Comparison of ENCODE assay signal across 19 mouse cellular contexts in the genomic region with DNA sequence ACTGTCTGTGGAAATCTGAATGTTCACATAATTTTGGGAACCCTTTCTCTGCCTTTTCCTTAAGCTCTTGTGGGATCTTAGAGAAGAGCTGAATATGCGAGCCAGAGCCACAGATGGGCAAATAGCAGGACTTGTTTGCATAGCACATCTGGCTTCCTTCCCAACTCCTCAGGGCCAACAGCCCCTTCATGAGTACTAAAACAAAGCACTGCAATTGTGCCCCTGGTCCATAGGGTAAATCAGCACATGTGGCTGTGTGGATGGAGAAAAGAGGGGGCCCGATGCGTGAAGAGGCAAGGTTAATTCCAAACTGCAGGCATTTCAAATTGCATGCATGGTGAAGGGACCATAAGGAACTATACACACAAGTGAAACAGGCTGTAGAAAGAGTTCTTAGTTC.
A peak's percentile ranks its signal among the peaks of the same experiment; 100 is the strongest.
DNase-seq lines count a peak whose midpoint lies in the region; ATAC-seq lines count a peak whose summit lies in the region.
"Had no signal": no experiment of that assay in that cellular context is flagged by ENCODE, and none has a peak within 500 bp of the region (broad histone marks: within the 10 kb centered on the region; RNA-seq: fewer than 3 reads in every experiment).

No protein-coding gene starts in this region.

- H3K27ac ChIP-seq in heart, embryonic 16.5 days (ENCODE audit: low read length): peak overlapping the region; percentile 48
- peak overlapping the region; percentile 39 for H3K27ac ChIP-seq in embryonic facial prominence, embryonic 13.5 days
- H3K27ac ChIP-seq in midbrain, embryonic 13.5 days: no peak overlapping the region
- H3K27ac ChIP-seq: embryonic facial prominence, embryonic 15.5 days; gastrocnemius, adult 2 months; hindbrain, embryonic 10.5 days had no signal

- no peak overlapping the region for H3K4me2 ChIP-seq in heart, embryonic 16.5 days (ENCODE audit: low read depth, low read length)
- no peak overlapping the region for H3K4me2 ChIP-seq in embryonic facial prominence, embryonic 13.5 days
- H3K4me2 ChIP-seq in midbrain, embryonic 13.5 days (replicated peaks): no peak overlapping the region
- H3K4me2 ChIP-seq: embryonic facial prominence, embryonic 15.5 days; liver, embryonic 11.5 days had no signal

- DNase-seq in heart, postnatal 14 days: no peak
- DNase-seq in lung, postnatal 36 days: peak; percentile 31
- no peak for DNase-seq in lung, postnatal 14 days
- no peak for DNase-seq in right cerebral cortex, postnatal 10 days (ENCODE audit: low spot score in 2 of 2)
- DNase-seq: adrenal gland, adult 8-10 months; cerebellum, adult 9-10 months; gastrocnemius, adult 2 months; kidney, postnatal 36 days; left cerebral cortex, postnatal 4 days; lung, postnatal 10 days; right cerebral cortex, postnatal 4 days; thymus, postnatal 25 days had no signal

- H3K27me3 ChIP-seq in heart, embryonic 16.5 days (ENCODE audit: control insufficient read depth, insufficient read depth, low read length): no peaks in the 10 kb centered on the region
- H3K27me3 ChIP-seq in embryonic facial prominence, embryonic 13.5 days: no peaks in the 10 kb centered on the region
- H3K27me3 ChIP-seq in midbrain, embryonic 13.5 days: no peaks in the 10 kb centered on the region
- H3K27me3 ChIP-seq: embryonic facial prominence, embryonic 15.5 days; Patski had no signal

- no peaks in the 10 kb centered on the region for H3K9me3 ChIP-seq in heart, embryonic 16.5 days (replicated peaks; ENCODE audit: control insufficient read depth, low read length)
- no peaks in the 10 kb centered on the region for H3K9me3 ChIP-seq in embryonic facial prominence, embryonic 13.5 days
- H3K9me3 ChIP-seq in midbrain, embryonic 13.5 days: no peaks in the 10 kb centered on the region
- H3K9me3 ChIP-seq: embryonic facial prominence, embryonic 15.5 days; hindbrain, embryonic 10.5 days had no signal

- no peaks in the 10 kb centered on the region for H3K36me3 ChIP-seq in heart, embryonic 16.5 days (ENCODE audit: control insufficient read depth, insufficient read depth)
- H3K36me3 ChIP-seq in embryonic facial prominence, embryonic 13.5 days: no peaks in the 10 kb centered on the region
- no peaks in the 10 kb centered on the region for H3K36me3 ChIP-seq in midbrain, embryonic 13.5 days
- H3K36me3 ChIP-seq: embryonic facial prominence, embryonic 15.5 days; hindbrain, embryonic 10.5 days had no signal

- no peak overlapping the region for H3K9ac ChIP-seq in heart, embryonic 16.5 days (ENCODE audit: low read length)
- H3K9ac ChIP-seq in embryonic facial prominence, embryonic 13.5 days: no peak overlapping the region
- H3K9ac ChIP-seq in midbrain, embryonic 13.5 days (replicated peaks): no peak overlapping the region
- H3K9ac ChIP-seq: embryonic facial prominence, embryonic 15.5 days had no signal

- H3K4me3 ChIP-seq in heart, embryonic 16.5 days (ENCODE audit: low read length): no peak overlapping the region
- H3K4me3 ChIP-seq in embryonic facial prominence, embryonic 13.5 days: no peak overlapping the region
- H3K4me3 ChIP-seq in midbrain, embryonic 13.5 days (replicated peaks): no peak overlapping the region
- H3K4me3 ChIP-seq: embryonic facial prominence, embryonic 15.5 days; gastrocnemius, adult 2 months; hindbrain, embryonic 10.5 days had no signal

- H3K4me1 ChIP-seq in heart, embryonic 16.5 days (ENCODE audit: control insufficient read depth, insufficient read depth, low read length): peaks cover 25% of the 10 kb centered on the region
- peaks cover 63% of the 10 kb centered on the region for H3K4me1 ChIP-seq in embryonic facial prominence, embryonic 13.5 days
- no peaks in the 10 kb centered on the region for H3K4me1 ChIP-seq in midbrain, embryonic 13.5 days (replicated peaks)

- no peak for ATAC-seq in heart, embryonic 16.5 days (replicated peaks; ENCODE audit: extremely low read depth, insufficient read depth, low FRiP score)
- ATAC-seq in embryonic facial prominence, embryonic 13.5 days (ENCODE audit: insufficient number of reproducible peaks, insufficient read depth, low FRiP score, low TSS enrichment, low read depth): no peak
- no peak for ATAC-seq in midbrain, embryonic 13.5 days
- ATAC-seq: Patski had no signal

- WGBS in heart, embryonic 16.5 days: 70% methylated on average over 3 of the region's 3 CpGs
- 40% methylated on average over 3 of the region's 3 CpGs for WGBS in embryonic facial prominence, embryonic 13.5 days
- WGBS in midbrain, embryonic 13.5 days: 74% methylated on average over 3 of the region's 3 CpGs

- intact Hi-C loops in heart, postnatal 14 days (cut with DNase I): no loop called here
